ENCODE assay signal across 22 mouse cellular contexts in the genomic region with DNA sequence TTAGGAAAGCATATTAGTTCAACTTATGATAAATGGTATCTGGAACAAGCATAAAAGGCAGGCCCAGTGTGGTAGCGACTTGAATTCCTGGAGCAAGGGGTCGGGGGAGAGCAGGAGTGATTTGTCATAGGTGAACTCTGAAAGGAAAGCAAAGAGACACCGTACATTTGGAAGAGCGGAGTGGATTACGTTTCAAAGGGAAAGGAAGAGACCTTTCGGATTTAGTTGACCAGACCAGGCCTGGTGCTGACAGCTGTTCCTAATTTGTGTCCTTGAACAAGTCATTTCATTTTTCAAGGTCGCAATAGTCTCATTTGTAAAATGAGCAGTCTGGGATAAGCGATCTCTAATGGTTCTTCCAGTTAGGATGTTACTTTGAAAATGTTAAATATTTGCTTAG. TPM values are rescaled to one million over a fixed set of nuclear protein-coding genes. Genes with fewer than 3 reads are reported as not detected.
DNase-seq lines count a peak whose midpoint lies in the region; ATAC-seq lines count a peak whose summit lies in the region.
"Had no signal": no experiment of that assay in that cellular context is flagged by ENCODE, and none has a peak within 500 bp of the region (broad histone marks: within the 10 kb centered on the region; RNA-seq: fewer than 3 reads in every experiment).

No protein-coding gene starts in this region.

- no peak for ATAC-seq in neural tube, embryonic 11.5 days (ENCODE audit: insufficient read depth, low FRiP score, low TSS enrichment)
- ATAC-seq in embryonic facial prominence, embryonic 11.5 days (replicated peaks; ENCODE audit: insufficient number of reproducible peaks, low FRiP score, low TSS enrichment, low read depth) = no peak
- no peak for ATAC-seq in forebrain, embryonic 15.5 days (replicated peaks)
- ATAC-seq: CD4-positive, CD25-positive, alpha-beta regulatory T cell, adult 4 months; forebrain, postnatal 0 days; hindbrain, embryonic 16.5 days; inflammation-experienced regulatory T-cells, adult 6 months; intestine, postnatal 0 days had no signal

- no peak overlapping the region for H3K4me3 ChIP-seq in neural tube, embryonic 11.5 days (ENCODE audit: low read depth, low read length)
- H3K4me3 ChIP-seq in embryonic facial prominence, embryonic 11.5 days (ENCODE audit: low read depth, low read length) = no peak overlapping the region
- H3K4me3 ChIP-seq in forebrain, embryonic 15.5 days = no peak overlapping the region
- H3K4me3 ChIP-seq: embryonic facial prominence, embryonic 13.5 days; forebrain, embryonic 12.5 days; heart, embryonic 13.5 days; hindbrain, embryonic 12.5 days had no signal

- H3K27ac ChIP-seq in neural tube, embryonic 11.5 days (ENCODE audit: low read depth, low read length) = no peak overlapping the region
- H3K27ac ChIP-seq in embryonic facial prominence, embryonic 11.5 days (replicated peaks; ENCODE audit: low read depth, low read length) = no peak overlapping the region
- no peak overlapping the region for H3K27ac ChIP-seq in forebrain, embryonic 15.5 days (replicated peaks)
- H3K27ac ChIP-seq: embryonic facial prominence, embryonic 13.5 days; forebrain, embryonic 12.5 days; heart, embryonic 13.5 days; hindbrain, embryonic 12.5 days had no signal

- H3K4me1 ChIP-seq in neural tube, embryonic 11.5 days (ENCODE audit: control insufficient read depth, insufficient read depth, low read length) = no peaks in the 10 kb centered on the region
- H3K4me1 ChIP-seq in embryonic facial prominence, embryonic 11.5 days (ENCODE audit: control insufficient read depth, insufficient read depth, low read length) = no peaks in the 10 kb centered on the region
- 0 out of 2 replicates have a peak, but pooled peaks cover 4% of the 10 kb centered on the region for H3K4me1 ChIP-seq in forebrain, embryonic 15.5 days
- H3K4me1 ChIP-seq: embryonic facial prominence, embryonic 13.5 days; forebrain, embryonic 12.5 days; heart, embryonic 13.5 days; hindbrain, embryonic 12.5 days had no signal

- no peak overlapping the region for H3K9ac ChIP-seq in neural tube, embryonic 11.5 days (ENCODE audit: low read length)
- no peak overlapping the region for H3K9ac ChIP-seq in embryonic facial prominence, embryonic 11.5 days (replicated peaks; ENCODE audit: low read length)
- no peak overlapping the region for H3K9ac ChIP-seq in forebrain, embryonic 15.5 days (replicated peaks)
- H3K9ac ChIP-seq: embryonic facial prominence, embryonic 13.5 days; forebrain, embryonic 12.5 days; forebrain, postnatal 0 days; heart, embryonic 13.5 days; hindbrain, embryonic 12.5 days had no signal

- H3K9me3 ChIP-seq in neural tube, embryonic 11.5 days (ENCODE audit: control insufficient read depth, low read length) = no peaks in the 10 kb centered on the region
- H3K9me3 ChIP-seq in embryonic facial prominence, embryonic 11.5 days (replicated peaks; ENCODE audit: control insufficient read depth, low read length) = no peaks in the 10 kb centered on the region
- no peaks in the 10 kb centered on the region for H3K9me3 ChIP-seq in forebrain, embryonic 15.5 days
- H3K9me3 ChIP-seq: embryonic facial prominence, embryonic 13.5 days; forebrain, embryonic 12.5 days; heart, embryonic 13.5 days; hindbrain, embryonic 12.5 days had no signal

- no peaks in the 10 kb centered on the region for H3K36me3 ChIP-seq in neural tube, embryonic 11.5 days (ENCODE audit: control insufficient read depth, insufficient read depth, low read length)
- H3K36me3 ChIP-seq in embryonic facial prominence, embryonic 11.5 days (replicated peaks; ENCODE audit: control insufficient read depth, insufficient read depth, low read depth, low read length) = no peaks in the 10 kb centered on the region
- no peaks in the 10 kb centered on the region for H3K36me3 ChIP-seq in forebrain, embryonic 15.5 days
- H3K36me3 ChIP-seq: embryonic facial prominence, embryonic 13.5 days; forebrain, embryonic 12.5 days; G1E; heart, embryonic 13.5 days; hindbrain, embryonic 12.5 days had no signal

- H3K4me2 ChIP-seq in neural tube, embryonic 11.5 days (ENCODE audit: low read depth) = no peak overlapping the region
- no peak overlapping the region for H3K4me2 ChIP-seq in embryonic facial prominence, embryonic 11.5 days (ENCODE audit: low read depth, low read length)
- H3K4me2 ChIP-seq in forebrain, embryonic 15.5 days (replicated peaks) = no peak overlapping the region
- H3K4me2 ChIP-seq: embryonic facial prominence, embryonic 13.5 days; forebrain, embryonic 12.5 days; heart, embryonic 13.5 days; hindbrain, embryonic 12.5 days had no signal

- 59% methylated on average over 8 of the region's 8 CpGs for WGBS in neural tube, embryonic 11.5 days
- WGBS in embryonic facial prominence, embryonic 11.5 days = 31% methylated on average over 8 of the region's 8 CpGs
- 83% methylated on average over 8 of the region's 8 CpGs for WGBS in forebrain, embryonic 15.5 days

- H3K27me3 ChIP-seq in neural tube, embryonic 11.5 days (ENCODE audit: control insufficient read depth, insufficient read depth, low read length) = no peaks in the 10 kb centered on the region
- H3K27me3 ChIP-seq in embryonic facial prominence, embryonic 11.5 days (ENCODE audit: control insufficient read depth, insufficient read depth, low read length) = no peaks in the 10 kb centered on the region
- H3K27me3 ChIP-seq in forebrain, embryonic 15.5 days = no peaks in the 10 kb centered on the region
- H3K27me3 ChIP-seq: embryonic facial prominence, embryonic 13.5 days; forebrain, embryonic 12.5 days; heart, embryonic 13.5 days; hindbrain, embryonic 12.5 days had no signal

- DNase-seq in adrenal gland, adult (ENCODE audit: inconsistent age in 2 of 2, low spot score in 1 of 2) = peak; percentile 2 to 54
- DNase-seq in adrenal gland, postnatal 14 days = no peak
- peak; percentile 14 for DNase-seq in neural tube, embryonic 11.5 days (ENCODE audit: low spot score)
- no peak for DNase-seq in neural tube, embryonic 10.5 days (ENCODE audit: extremely low spot score, low spot score)
- peak; percentile 54 for DNase-seq in embryonic facial prominence, embryonic 11.5 days (ENCODE audit: low spot score)
- no peak for DNase-seq in ovary, adult 18-20 months (ENCODE audit: low spot score)
- DNase-seq: B cell, adult 2 months; cerebellum, adult 2 months; cerebellum, postnatal 10 days; forebrain, postnatal 0 days; gastrocnemius, postnatal 10 days; heart, postnatal 36 days had no signal

RNA-seq across cellular contexts. Expression of gene Robo1, which starts 19.2 kb away (rescaled TPM):
- 99.9 and 101 TPM in 2 replicates for total RNA-seq in adrenal gland, postnatal 14 days (2021)
- polyA plus RNA-seq in neural tube, embryonic 11.5 days (2014; fragmentation: Nextera tagmentation; extraction: Ambion mirVana) = 58.3 and 59.3 TPM in 2 replicates
- polyA plus RNA-seq in embryonic facial prominence, embryonic 11.5 days (2014; fragmentation: Nextera tagmentation; extraction: Ambion mirVana) = 47.6 and 50.0 TPM in 2 replicates
- polyA plus RNA-seq in forebrain, embryonic 15.5 days (2015; fragmentation: Nextera tagmentation; extraction: Ambion mirVana) = 52.6 and 54.0 TPM in 2 replicates
- polyA plus RNA-seq: G1E had no signal

Comparison
In these comparisons a context has a peak if more than half of its experiments do, and no peak if none do; other contexts are left out.
1. DNase-seq: peak in adrenal gland, adult (2 of 2), neural tube, embryonic 11.5 days (single experiment) and embryonic facial prominence, embryonic 11.5 days (single experiment); none in adrenal gland, postnatal 14 days (single experiment), neural tube, embryonic 10.5 days (single experiment) and ovary, adult 18-20 months (single experiment).